9 mouse cellular contexts compared by ENCODE assay signal in the genomic region with DNA sequence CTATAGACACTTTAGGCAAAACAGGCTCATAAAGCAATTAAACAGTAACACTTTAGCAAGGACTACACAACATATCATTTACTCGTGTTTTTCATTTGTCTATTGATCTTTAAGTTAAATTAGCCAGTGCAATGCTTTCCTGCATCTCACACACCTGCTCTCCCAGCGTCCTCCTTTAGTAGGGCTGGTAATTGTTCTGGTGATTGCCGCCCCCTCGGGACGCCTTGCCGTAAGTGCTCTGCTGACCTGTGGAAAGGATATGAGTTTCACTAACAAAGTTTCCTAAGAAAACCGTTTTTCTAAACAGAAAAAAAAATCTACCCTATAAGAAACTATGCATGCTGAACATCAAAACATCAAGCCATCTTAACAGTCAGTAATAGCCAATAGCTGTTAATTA. TPM values are rescaled to one million over a fixed set of nuclear protein-coding genes. Genes with fewer than 3 reads are reported as not detected.
DNase-seq lines count a peak whose midpoint lies in the region; ATAC-seq lines count a peak whose summit lies in the region.
"Had no signal": no experiment of that assay in that cellular context is flagged by ENCODE, and none has a peak within 500 bp of the region (broad histone marks: within the 10 kb centered on the region; RNA-seq: fewer than 3 reads in every experiment).

No protein-coding gene starts in this region.

- H3K27me3 ChIP-seq in kidney, embryonic 16.5 days (ENCODE audit: insufficient read depth, low read length): no peaks in the 10 kb centered on the region
- H3K27me3 ChIP-seq in embryonic facial prominence, embryonic 13.5 days: no peaks in the 10 kb centered on the region
- no peaks in the 10 kb centered on the region for H3K27me3 ChIP-seq in hindbrain, embryonic 15.5 days
- no peaks in the 10 kb centered on the region for H3K27me3 ChIP-seq in midbrain, embryonic 16.5 days (ENCODE audit: control insufficient read depth, insufficient read depth, low read depth, low read length)

- H3K4me3 ChIP-seq in kidney, embryonic 16.5 days (ENCODE audit: low read length): peak overlapping the region; percentile 96
- peak overlapping the region; percentile 90 for H3K4me3 ChIP-seq in embryonic facial prominence, embryonic 13.5 days
- peak overlapping the region; percentile 10; the same call in 1 of the 2 replicates for H3K4me3 ChIP-seq in hindbrain, embryonic 15.5 days
- H3K4me3 ChIP-seq in midbrain, embryonic 16.5 days (ENCODE audit: low read depth, low read length): peak overlapping the region; percentile 15

- peaks cover 50% of the 10 kb centered on the region for H3K36me3 ChIP-seq in kidney, embryonic 16.5 days (ENCODE audit: insufficient read depth, low read length)
- H3K36me3 ChIP-seq in embryonic facial prominence, embryonic 13.5 days: peaks cover 51% of the 10 kb centered on the region
- peaks cover 41% of the 10 kb centered on the region for H3K36me3 ChIP-seq in hindbrain, embryonic 15.5 days
- H3K36me3 ChIP-seq in midbrain, embryonic 16.5 days (ENCODE audit: control insufficient read depth, insufficient read depth, low read length): peaks cover 14% of the 10 kb centered on the region

- no peaks in the 10 kb centered on the region for H3K9me3 ChIP-seq in kidney, embryonic 16.5 days (ENCODE audit: low read length)
- H3K9me3 ChIP-seq in embryonic facial prominence, embryonic 13.5 days: no peaks in the 10 kb centered on the region
- H3K9me3 ChIP-seq in hindbrain, embryonic 15.5 days: no peaks in the 10 kb centered on the region
- no peaks in the 10 kb centered on the region for H3K9me3 ChIP-seq in midbrain, embryonic 16.5 days (replicated peaks; ENCODE audit: control insufficient read depth, low read length, poor library complexity, severe bottlenecking)

- H3K4me2 ChIP-seq in kidney, embryonic 16.5 days (replicated peaks; ENCODE audit: low read depth, low read length): peak overlapping the region; percentile 94
- H3K4me2 ChIP-seq in embryonic facial prominence, embryonic 13.5 days: peak overlapping the region; percentile 95
- peak overlapping the region; percentile 87 for H3K4me2 ChIP-seq in hindbrain, embryonic 15.5 days
- H3K4me2 ChIP-seq in midbrain, embryonic 16.5 days (ENCODE audit: low read length): peak overlapping the region; percentile 65

- H3K4me1 ChIP-seq in kidney, embryonic 16.5 days (ENCODE audit: insufficient read depth, low read length): peaks cover 16% of the 10 kb centered on the region; the same call in 1 of the 2 replicates
- H3K4me1 ChIP-seq in embryonic facial prominence, embryonic 13.5 days: peaks cover 27% of the 10 kb centered on the region
- H3K4me1 ChIP-seq in hindbrain, embryonic 15.5 days (replicated peaks): peaks cover 33% of the 10 kb centered on the region
- peaks cover 22% of the 10 kb centered on the region for H3K4me1 ChIP-seq in midbrain, embryonic 16.5 days (ENCODE audit: control insufficient read depth, insufficient read depth, low read length)

- no peak for DNase-seq in kidney, adult 8-10 months
- DNase-seq in frontal cortex, adult 2 months (ENCODE audit: extremely low spot score in 1 of 2, low spot score in 1 of 2): no peak
- DNase-seq in embryo, embryonic 11 days: no peak
- no peak for DNase-seq in right cerebral cortex, postnatal 10 days (ENCODE audit: low spot score in 2 of 2)
- DNase-seq: right cerebral cortex, postnatal 25 days had no signal

- no peak overlapping the region for H3K27ac ChIP-seq in kidney, embryonic 16.5 days (ENCODE audit: low read length)
- H3K27ac ChIP-seq in embryonic facial prominence, embryonic 13.5 days: no peak overlapping the region
- no peak overlapping the region for H3K27ac ChIP-seq in hindbrain, embryonic 15.5 days (replicated peaks)
- no peak overlapping the region for H3K27ac ChIP-seq in midbrain, embryonic 16.5 days (ENCODE audit: low read length)

- ATAC-seq in kidney, embryonic 16.5 days (ENCODE audit: low FRiP score, low TSS enrichment): no peak
- ATAC-seq in embryonic facial prominence, embryonic 13.5 days (ENCODE audit: insufficient number of reproducible peaks, insufficient read depth, low FRiP score, low TSS enrichment, low read depth): no peak
- no peak for ATAC-seq in hindbrain, embryonic 15.5 days (ENCODE audit: low FRiP score, low read depth)
- no peak for ATAC-seq in midbrain, embryonic 16.5 days

- H3K9ac ChIP-seq in kidney, embryonic 16.5 days (replicated peaks; ENCODE audit: low read length): no peak overlapping the region
- no peak overlapping the region for H3K9ac ChIP-seq in embryonic facial prominence, embryonic 13.5 days
- no peak overlapping the region for H3K9ac ChIP-seq in hindbrain, embryonic 15.5 days
- H3K9ac ChIP-seq in midbrain, embryonic 16.5 days (ENCODE audit: low read depth, low read length): no peak overlapping the region

- 21% methylated on average over 7 of the region's 7 CpGs for WGBS in kidney, embryonic 16.5 days
- WGBS in embryonic facial prominence, embryonic 13.5 days: 40% methylated on average over 7 of the region's 7 CpGs
- 53% methylated on average over 7 of the region's 7 CpGs for WGBS in hindbrain, embryonic 15.5 days
- WGBS in midbrain, embryonic 16.5 days: 45% methylated on average over 7 of the region's 7 CpGs

RNA-seq across cellular contexts. Expression of gene Hnrnpdl, which starts 3.5 kb away (rescaled TPM):
- polyA plus RNA-seq in kidney, embryonic 16.5 days (2015; fragmentation: Nextera tagmentation; extraction: Ambion mirVana): 153 and 162 TPM in 2 replicates
- polyA plus RNA-seq in embryonic facial prominence, embryonic 13.5 days (2015; fragmentation: Nextera tagmentation; extraction: Ambion mirVana): 213 and 218 TPM in 2 replicates
- polyA plus RNA-seq in hindbrain, embryonic 15.5 days (2015; fragmentation: Nextera tagmentation; extraction: Ambion mirVana): 186 and 197 TPM in 2 replicates
- polyA plus RNA-seq in midbrain, embryonic 16.5 days (2015; fragmentation: Nextera tagmentation; extraction: Ambion mirVana): 199 and 210 TPM in 2 replicates
- 302 and 335 TPM in 2 replicates for polyA plus RNA-seq in frontal cortex, adult 2 months (2012; rRNA removed)

RNA-seq across cellular contexts. Expression of gene Enoph1, which starts 3.8 kb away (rescaled TPM):
- polyA plus RNA-seq in kidney, embryonic 16.5 days (2015; fragmentation: Nextera tagmentation; extraction: Ambion mirVana): 47.7 and 52.1 TPM in 2 replicates
- 46.1 and 49.0 TPM in 2 replicates for polyA plus RNA-seq in embryonic facial prominence, embryonic 13.5 days (2015; fragmentation: Nextera tagmentation; extraction: Ambion mirVana)
- 50.6 and 55.5 TPM in 2 replicates for polyA plus RNA-seq in hindbrain, embryonic 15.5 days (2015; fragmentation: Nextera tagmentation; extraction: Ambion mirVana)
- 57.4 and 61.3 TPM in 2 replicates for polyA plus RNA-seq in midbrain, embryonic 16.5 days (2015; fragmentation: Nextera tagmentation; extraction: Ambion mirVana)
- polyA plus RNA-seq in frontal cortex, adult 2 months (2012; rRNA removed): 83.9 and 85.0 TPM in 2 replicates

RNA-seq across cellular contexts. Expression of gene 4930524J08Rik, which starts 57.1 kb away (rescaled TPM):
- polyA plus RNA-seq in kidney, embryonic 16.5 days (2015; fragmentation: Nextera tagmentation; extraction: Ambion mirVana): 1.5 and 2.0 TPM in 2 replicates
- polyA plus RNA-seq in embryonic facial prominence, embryonic 13.5 days (2015; fragmentation: Nextera tagmentation; extraction: Ambion mirVana): 3.2 and 3.4 TPM in 2 replicates
- polyA plus RNA-seq in hindbrain, embryonic 15.5 days (2015; fragmentation: Nextera tagmentation; extraction: Ambion mirVana): 2.5 and 3.8 TPM in 2 replicates
- polyA plus RNA-seq in midbrain, embryonic 16.5 days (2015; fragmentation: Nextera tagmentation; extraction: Ambion mirVana): 2.2 and 2.5 TPM in 2 replicates
- polyA plus RNA-seq in frontal cortex, adult 2 months (2012; rRNA removed): 1.7 and 2.8 TPM in 2 replicates

RNA-seq across cellular contexts. Expression of gene Hnrnpd, which starts 57.2 kb away (rescaled TPM):
- polyA plus RNA-seq in kidney, embryonic 16.5 days (2015; fragmentation: Nextera tagmentation; extraction: Ambion mirVana): 57.2 and 84.8 TPM in 2 replicates
- polyA plus RNA-seq in embryonic facial prominence, embryonic 13.5 days (2015; fragmentation: Nextera tagmentation; extraction: Ambion mirVana): 245 and 246 TPM in 2 replicates
- polyA plus RNA-seq in hindbrain, embryonic 15.5 days (2015; fragmentation: Nextera tagmentation; extraction: Ambion mirVana): 161 and 172 TPM in 2 replicates
- 96.2 and 121 TPM in 2 replicates for polyA plus RNA-seq in midbrain, embryonic 16.5 days (2015; fragmentation: Nextera tagmentation; extraction: Ambion mirVana)
- 149 and 161 TPM in 2 replicates for polyA plus RNA-seq in frontal cortex, adult 2 months (2012; rRNA removed)

Comparison
In these comparisons a context has a peak if more than half of its experiments do, and no peak if none do; other contexts are left out.
1. H3K4me3 ChIP-seq: peak in every context shown above with its lines; median percentile 96 in kidney, embryonic 16.5 days; 90 in embryonic facial prominence, embryonic 13.5 days; 15 in midbrain, embryonic 16.5 days; 10 in hindbrain, embryonic 15.5 days.